Comparison of ENCODE assay signal across 15 mouse cellular contexts in the genomic region with DNA sequence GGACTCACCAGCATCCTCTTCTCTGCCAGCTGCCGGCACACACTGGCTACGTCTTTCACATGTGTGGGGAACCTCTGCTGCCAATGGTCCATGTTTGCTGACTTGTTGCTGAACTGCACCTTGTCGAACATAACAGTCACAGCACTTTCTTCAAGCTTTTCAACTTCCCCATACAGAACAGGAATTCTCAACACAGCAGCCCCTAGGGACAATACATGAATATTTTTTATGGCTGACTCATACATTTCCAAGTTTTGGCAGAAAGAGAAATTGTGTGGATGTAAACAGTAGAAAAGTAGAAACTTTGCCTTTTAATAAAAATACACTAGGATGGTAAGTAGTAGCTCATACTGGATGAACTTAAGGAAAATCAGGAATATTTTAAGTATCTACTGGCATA.
"Had no signal": no experiment of that assay in that cellular context is flagged by ENCODE, and none has a peak within 500 bp of the region (broad histone marks: within the 10 kb centered on the region; RNA-seq: fewer than 3 reads in every experiment).

No protein-coding gene starts in this region.

- DNase-seq: heart, postnatal 10 days; heart, postnatal 14 days; heart, postnatal 36 days; heart, postnatal 4 days; kidney, adult 11 months; kidney, adult 18-20 months; kidney, adult 2 months; kidney, adult 8-10 months; kidney, adult 9 months; kidney, postnatal 10 days; kidney, postnatal 25 days; kidney, postnatal 36 days; kidney, postnatal 4 days; layer of hippocampus, adult 9-11 months; layer of hippocampus, postnatal 36 days had no signal
